Mouse (Mus musculus) ovary, postnatal 10 days (tissue): ENCODE measurements around the gene Olfr729.

Source experiments
- DNase-seq: peaks from one replicate; pipeline ENCODE4 v3.0.0; 2022; ENCODE audit warnings: low spot score

Gene Olfr729

GRCm38 (mm10) chr14:50152810-50153209 lies at the start of gene Olfr729:
Gene Olfr729, minus strand, starts transcription at chr14:50152910.
- DNase-seq: no peak

DNA sequence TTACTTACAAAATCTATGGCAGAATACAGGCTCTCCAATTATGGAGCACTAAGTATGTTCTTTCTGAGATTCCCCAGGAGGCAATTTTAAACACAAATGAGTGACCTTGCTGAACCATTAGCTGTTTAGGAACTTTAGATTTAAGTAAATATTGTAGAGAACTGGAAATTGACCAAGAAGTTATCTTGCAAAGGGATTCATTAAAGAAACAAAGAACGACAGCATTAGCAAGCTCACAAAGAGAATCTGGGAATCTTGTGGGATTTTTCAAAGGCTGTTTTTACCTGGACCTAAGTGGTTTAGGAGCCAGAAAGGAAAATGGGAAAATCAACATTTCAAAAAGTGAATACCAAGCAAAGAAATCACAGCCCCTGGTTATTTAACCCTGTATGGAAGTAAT lies 35.4 kb upstream of the Olfr729 start, which contains the start of gene Olfr730:
TSS of gene Olfr730 (minus strand) at position 101 of the 400 bp plus-strand sequence.
- DNase-seq: no peak

GRCm38 (mm10) chr14:50142580-50142979 lies 10.1 kb downstream of the Olfr729 start, which contains the start of gene Olfr728:
Gene Olfr728, minus strand, starts transcription at chr14:50142680.
- no peak for DNase-seq

- DNase-seq: no peak
Observed at GRCm38 (mm10) chr14:50122886-50123285, 29.8 kb downstream of the Olfr729 start, which contains the start of gene Olfr727. Gene Olfr727, plus strand, starts transcription at chr14:50123186.
